Mouse (Mus musculus): ENCODE results near the gene Bspry.

DNA sequence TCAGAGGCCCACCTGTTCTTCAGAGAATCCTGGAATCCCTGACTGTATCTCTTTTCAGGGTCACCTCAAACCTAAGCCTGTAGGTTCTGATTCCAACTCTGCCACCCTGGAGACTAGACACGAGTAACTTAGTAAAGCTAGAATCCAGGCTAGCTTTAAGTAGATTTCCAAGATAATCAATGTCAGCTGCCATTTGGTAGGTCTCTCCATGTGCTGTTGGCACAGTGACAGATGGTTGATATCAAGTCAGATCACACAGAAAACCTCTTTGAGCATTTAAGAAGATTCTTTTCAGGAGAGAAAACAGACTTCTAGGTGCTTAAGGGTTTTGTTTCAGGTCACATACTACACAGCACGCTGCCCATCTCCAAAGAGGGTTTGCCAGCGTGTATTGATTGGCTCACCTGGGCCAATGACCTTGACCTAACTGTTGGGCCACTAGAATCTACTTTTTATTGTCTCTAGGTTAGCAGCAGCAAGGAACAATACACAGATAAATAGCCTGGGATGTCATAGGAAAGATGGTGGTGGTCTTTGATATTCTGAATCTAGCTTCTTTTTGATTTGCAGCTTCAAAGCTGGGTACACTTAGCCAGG, 23.6 kb downstream of the Bspry start, which contains the start of gene Hdhd3:
- no peak for TF ChIP-seq CTCF (IDR thresholded peaks at IDR 0.05; ENCODE audit: low read depth, low read length)
- TF ChIP-seq TAL1 (conservative IDR thresholded peaks at IDR 0.05; ENCODE audit: low read depth, low read length): no peak
- no peak for TF ChIP-seq GATA1 (IDR thresholded peaks at IDR 0.05; ENCODE audit: borderline replicate concordance, low read length)
- TF ChIP-seq POLR2AphosphoS5 (IDR thresholded peaks at IDR 0.05; ENCODE audit: insufficient replicate concordance, low read depth, low read length): no peak
- TF ChIP-seq GATA2 (IDR thresholded peaks at IDR 0.05; ENCODE audit: borderline replicate concordance, low read depth, low read length): no peak
